Mouse (Mus musculus) E14TG2a.4 (cell line): ENCODE results near the gene Pdhx.

Experiments
- CTCF ChIP-seq: conservative IDR thresholded peaks from 2 replicates; pipeline ENCODE4 v1.5.1; 2014; ENCODE audit warnings: low read length
- NANOG ChIP-seq: IDR thresholded peaks from 2 replicates; pipeline ENCODE4 v1.6.1; 2014; ENCODE audit warnings: borderline replicate concordance, low read length, mixed read lengths
- POU5F1 ChIP-seq: IDR thresholded peaks from 2 replicates; pipeline ENCODE4 v1.6.1; 2014; ENCODE audit warnings: low read length, borderline replicate concordance

- TF ChIP-seq CTCF (no peak), POU5F1 (no peak), NANOG (no peak)
Observed at GRCm38 (mm10) chr2:102981446-102982314, 91.6 kb downstream of the Pdhx start.
